Mouse (Mus musculus) heart, postnatal 10 days (tissue): ENCODE data around the gene Nek9. TPM values are rescaled to one million over a fixed set of nuclear protein-coding genes. Genes with fewer than 3 reads are reported as not detected.
A peak's percentile ranks its signal among the peaks of the same experiment; 100 is the strongest.

Experiments used
- DNase-seq, 2 experiments: peaks; one replicate each; pipeline ENCODE4 v3.0.0; 2021
- intact Hi-C: fragments of 180-260 bp; cut with DNase I; formaldehyde crosslinking; loops from one replicate; pipeline ENCODE4 v1.15.1; 2025
- total RNA-seq, 2 experiments: library from RNA; stranded (reverse); gene quantifications; 2 replicates each; pipeline ENCODE4 v1.2.3; 2021

The Nek9 gene
- total RNA-seq = 10 to 100 TPM; 74.2 to 79.1 TPM

GRCm38 (mm10) chr12:85339243-85339729, at the start of gene Nek9:
Nek9 (minus strand) TSS chr12:85339362.
- peak; percentile 96 to 98 for DNase-seq
- intact Hi-C loops = loop anchor here (5.0 kb wide), 1 partner anchor 388 kb away; no protein-coding TSS in a partner anchor

- intact Hi-C loops = loop anchor here (5.0 kb wide), 1 partner anchor 51 kb away; no protein-coding TSS in a partner anchor
- no peak for DNase-seq
These were observed 46.8 kb upstream of the Nek9 start for GRCm38 (mm10) chr12:85385995-85386375.

GRCm38 (mm10) chr12:85385329-85385994, 46.3 kb upstream of the Nek9 start:
- intact Hi-C loops = loop anchor here (5.0 kb wide), 1 partner anchor 52 kb away; no protein-coding TSS in a partner anchor
- DNase-seq = peak; percentile 34 to 41

GRCm38 (mm10) chr12:85382761-85383680, 43.9 kb upstream of the Nek9 start:
- no peak for DNase-seq
- intact Hi-C loops = no loop called here

- no peak for DNase-seq
- intact Hi-C loops = no loop called here
These were observed 42.4 kb upstream of the Nek9 start for GRCm38 (mm10) chr12:85381570-85381969.

DNA sequence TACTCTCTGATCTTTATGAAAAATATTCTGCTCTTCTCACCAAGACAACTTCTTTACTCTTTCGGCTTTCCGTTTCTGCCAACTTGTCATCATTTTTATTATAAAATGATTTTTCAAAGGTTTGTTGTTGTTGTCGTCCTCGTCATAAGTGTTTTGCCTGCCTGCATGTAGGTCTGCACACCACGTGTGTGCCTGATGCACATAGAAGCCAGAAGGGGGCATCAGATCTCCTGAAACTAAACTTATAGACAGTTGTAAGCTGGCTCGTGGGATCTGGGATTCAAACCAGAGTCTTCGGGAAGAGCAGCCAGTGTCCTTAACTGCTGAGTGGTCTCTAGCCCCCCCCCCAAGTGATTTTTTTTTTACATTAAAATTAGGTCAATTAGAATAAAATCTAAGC, 41.8 kb upstream of the Nek9 start:
- intact Hi-C loops = no loop called here
- no peak for DNase-seq

- intact Hi-C loops = no loop called here
- DNase-seq = no peak
These were observed 41.1 kb upstream of the Nek9 start for GRCm38 (mm10) chr12:85380308-85380707.

DNA sequence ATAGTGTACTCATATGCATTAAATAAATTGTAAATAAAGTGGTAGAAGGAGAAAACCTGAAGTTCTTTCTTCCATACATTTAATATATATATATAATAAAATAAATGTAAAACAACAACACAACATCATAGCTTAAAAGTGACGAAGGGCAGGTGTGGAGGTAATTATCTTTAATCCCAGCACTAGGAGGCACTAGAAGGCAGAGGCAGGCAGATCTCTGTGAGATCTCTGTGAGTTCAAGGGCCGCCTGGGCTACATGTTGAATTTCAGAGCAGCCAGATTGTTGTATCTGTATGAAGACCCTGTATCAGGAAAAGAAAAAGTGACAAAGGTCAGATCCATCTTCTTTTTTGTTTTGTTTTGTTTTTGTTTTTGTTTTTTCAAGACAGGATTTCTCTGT, 39.1 kb upstream of the Nek9 start:
- intact Hi-C loops = loop anchor here (10.0 kb wide), 1 partner anchor 107 kb away; no protein-coding TSS in a partner anchor
- no peak for DNase-seq

GRCm38 (mm10) chr12:85374561-85375272, 35.6 kb upstream of the Nek9 start, which contains the start of gene Tmed10:
Tmed10 (minus strand) TSS chr12:85374847.
- peak; percentile 94 to 95 for DNase-seq
- intact Hi-C loops = loop anchor here (10.0 kb wide), 1 partner anchor 110 kb away; no protein-coding TSS in a partner anchor

DNA sequence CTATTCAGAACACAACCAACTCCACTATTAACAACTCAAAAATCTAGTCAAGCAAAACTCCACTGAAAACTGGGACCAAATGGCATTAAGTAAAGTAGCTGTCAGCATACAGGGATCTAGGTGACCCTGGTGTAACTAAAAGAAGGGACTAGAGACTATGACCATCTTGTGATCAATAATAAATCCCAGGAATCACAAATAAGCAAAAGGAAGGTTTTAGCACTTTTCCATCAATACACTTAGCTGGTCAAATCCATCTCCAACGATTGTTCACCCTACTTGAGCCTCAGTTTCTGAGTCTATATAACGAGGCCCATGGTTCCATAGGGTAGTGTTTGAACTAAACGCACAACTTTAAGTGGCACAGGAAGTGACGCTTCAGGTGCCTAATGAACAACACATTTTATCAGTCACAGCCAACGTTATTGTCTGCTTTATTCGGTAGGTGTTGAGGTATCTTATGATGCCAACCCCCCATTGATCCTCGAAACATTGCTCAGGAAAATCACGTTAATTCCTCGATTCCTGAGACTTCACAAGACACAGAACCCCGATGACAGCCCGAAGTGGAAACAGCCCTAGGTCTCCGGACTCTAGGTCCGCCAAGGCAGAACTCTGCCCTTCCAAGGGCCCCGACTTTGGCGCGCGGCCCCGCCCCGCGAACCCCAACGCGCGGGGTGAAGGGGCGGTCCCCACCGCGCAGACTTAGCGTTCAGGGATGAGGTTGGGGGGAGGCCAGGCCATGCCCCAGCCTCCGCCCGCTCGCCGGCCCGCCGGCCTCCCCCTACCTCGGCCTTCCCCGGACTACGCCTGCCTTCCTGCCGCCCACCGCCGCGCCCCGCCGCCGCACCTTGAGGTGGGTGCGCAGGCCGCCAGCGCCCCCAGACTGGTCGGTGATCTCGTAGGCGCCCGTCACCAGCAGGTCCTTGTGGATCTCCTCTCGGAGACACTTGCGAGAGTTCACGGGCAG, 34.7 kb upstream of the Nek9 start:
- intact Hi-C loops = loop anchor here (2.0 to 10.0 kb wide), 2 partner anchors 25 to 111 kb away; no protein-coding TSS in a partner anchor
- DNase-seq = peak; percentile 72 to 80

DNA sequence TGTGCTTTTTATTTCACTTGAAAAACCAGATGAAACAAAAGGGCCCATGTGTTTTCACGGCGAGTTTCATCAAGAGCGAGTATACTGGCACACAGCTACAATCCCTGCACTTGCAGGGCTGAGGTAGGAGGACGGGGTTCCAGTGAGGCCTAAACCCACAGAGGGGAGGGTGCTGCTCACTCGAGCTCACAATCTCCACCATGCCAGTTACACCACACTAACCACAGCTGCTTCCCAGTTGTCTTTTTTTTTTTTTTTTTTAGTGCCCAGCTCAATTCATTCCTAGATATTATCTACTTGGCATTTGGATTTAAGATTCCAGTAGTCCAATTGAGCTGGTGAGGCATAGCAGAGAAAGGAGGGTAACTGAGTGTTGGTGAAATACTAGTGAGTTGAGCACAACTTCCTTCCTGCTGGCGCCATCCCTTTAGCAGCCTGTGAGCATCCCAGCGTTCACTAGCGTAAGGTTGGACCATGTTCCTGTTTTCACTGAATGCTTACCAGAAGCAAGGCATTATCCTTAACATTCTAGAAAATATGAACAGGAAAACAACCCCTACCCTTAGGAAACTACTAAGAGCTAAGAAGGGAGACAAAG, 33.0 kb upstream of the Nek9 start:
- no peak for DNase-seq
- intact Hi-C loops = loop anchor here (2.0 to 10.0 kb wide), 2 partner anchors 23 to 113 kb away; no protein-coding TSS in a partner anchor

GRCm38 (mm10) chr12:85368441-85369063, 29.4 kb upstream of the Nek9 start:
- intact Hi-C loops = no loop called here
- DNase-seq = no peak

GRCm38 (mm10) chr12:85366271-85366670, 27.1 kb upstream of the Nek9 start:
- peak; percentile 43 to 64 for DNase-seq
- intact Hi-C loops = no loop called here

DNA sequence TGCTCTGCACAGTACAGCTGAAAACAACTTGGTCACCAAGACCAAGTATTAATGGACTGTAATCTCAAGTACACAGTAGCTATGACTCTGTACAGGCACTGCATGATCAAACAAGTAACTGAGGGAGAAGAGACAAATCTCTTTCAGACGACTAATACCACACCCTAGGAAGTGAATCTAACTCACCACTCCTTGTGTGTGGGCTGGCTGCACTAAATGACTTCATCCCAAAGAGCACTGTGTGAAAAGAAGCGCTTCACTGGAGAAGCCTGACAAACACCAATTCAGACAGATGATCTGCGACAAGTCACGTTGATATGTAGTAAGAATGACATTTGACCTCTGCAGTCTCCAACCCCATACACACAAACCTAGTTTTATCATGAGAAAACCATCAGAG, 23.3 kb upstream of the Nek9 start:
- intact Hi-C loops = no loop called here
- DNase-seq = no peak

GRCm38 (mm10) chr12:85361580-85361979, 22.4 kb upstream of the Nek9 start:
- no peak for DNase-seq
- intact Hi-C loops = no loop called here

DNA sequence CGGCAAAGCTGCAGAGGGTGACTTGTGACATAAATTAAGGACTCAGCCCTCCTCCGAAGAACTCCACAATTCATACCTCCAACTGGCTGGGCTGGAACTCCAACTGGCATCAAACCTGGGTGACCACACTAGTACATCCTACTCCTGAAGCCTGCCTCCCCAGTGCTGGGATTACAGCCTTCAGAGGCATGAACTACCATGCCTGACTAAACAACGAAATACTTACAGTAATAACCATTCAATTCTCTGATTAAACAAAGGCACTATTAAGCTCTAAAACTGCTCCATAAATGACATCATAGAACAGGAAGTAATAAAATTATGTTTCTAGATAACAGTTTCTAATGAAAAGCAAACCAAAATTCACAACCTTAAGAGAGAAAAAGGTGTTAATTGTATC, 22.0 kb upstream of the Nek9 start:
- intact Hi-C loops = no loop called here
- DNase-seq = no peak

GRCm38 (mm10) chr12:85354061-85354460, 14.9 kb upstream of the Nek9 start:
- DNase-seq = no peak
- intact Hi-C loops = no loop called here

GRCm38 (mm10) chr12:85350407-85351232, 11.5 kb upstream of the Nek9 start:
- peak; percentile 42 to 52 for DNase-seq
- intact Hi-C loops = no loop called here
